ENCODE assay signal across 29 mouse cellular contexts in the genomic region with DNA sequence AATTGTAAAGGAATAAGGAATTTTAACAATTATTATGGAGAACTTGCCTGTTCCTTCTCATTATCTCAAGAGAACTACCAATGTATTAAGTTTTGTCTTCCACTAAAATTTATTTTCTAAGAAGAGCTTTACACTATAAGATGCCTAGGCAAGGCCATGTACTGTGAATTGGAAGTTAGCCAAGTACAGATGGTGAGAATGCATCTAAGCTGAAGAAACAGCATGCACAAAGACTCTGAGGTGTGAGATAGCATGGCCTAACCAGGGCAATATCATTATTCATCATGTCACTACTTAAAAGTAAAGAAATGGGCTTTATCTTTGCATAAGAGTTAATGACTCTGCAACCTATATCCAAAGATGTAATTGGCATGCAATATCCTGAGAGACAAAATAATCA.
DNase-seq lines count a peak whose midpoint lies in the region; ATAC-seq and TF ChIP-seq lines count a peak whose summit lies in the region.
"Had no signal": no experiment of that assay in that cellular context is flagged by ENCODE, and none has a peak within 500 bp of the region (broad histone marks: within the 10 kb centered on the region; RNA-seq: fewer than 3 reads in every experiment).

No protein-coding gene starts in this region.

- no peak for DNase-seq in forebrain, postnatal 0 days
- DNase-seq in retina, postnatal 1 day: peak; percentile 9
- no peak for DNase-seq in retina, embryonic 14.5 days (ENCODE audit: low spot score)
- no peak for DNase-seq in right cerebral cortex, adult 2 months (ENCODE audit: low spot score in 2 of 2)
- DNase-seq: adrenal gland, adult 2 months; adrenal gland, postnatal 14 days; B cell, adult 2 months; cerebellum, adult 18-20 months; cerebellum, adult 9-10 months; cerebellum, postnatal 36 days; embryo, embryonic 11 days; gastrocnemius, postnatal 25 days; heart, adult 18-20 months; heart, postnatal 10 days; heart, postnatal 36 days; kidney, adult 18-20 months had no signal

- no peaks in the 10 kb centered on the region for H3K9me3 ChIP-seq in forebrain, embryonic 13.5 days (replicated peaks)
- H3K9me3 ChIP-seq in forebrain, postnatal 0 days (ENCODE audit: low read length): no peaks in the 10 kb centered on the region
- H3K9me3 ChIP-seq in hindbrain, embryonic 16.5 days (ENCODE audit: control insufficient read depth, low read length): no peaks in the 10 kb centered on the region
- H3K9me3 ChIP-seq in hindbrain, embryonic 12.5 days (replicated peaks): no peaks in the 10 kb centered on the region
- H3K9me3 ChIP-seq: embryonic facial prominence, embryonic 10.5 days; embryonic facial prominence, embryonic 13.5 days; G1E; heart, embryonic 12.5 days; heart, embryonic 15.5 days; hindbrain, embryonic 15.5 days had no signal

- ATAC-seq in forebrain, embryonic 13.5 days: peak; percentile 77
- ATAC-seq in forebrain, postnatal 0 days: no peak
- ATAC-seq in hindbrain, embryonic 16.5 days: 0 out of 2 replicates have a peak, but pooled peaks have one; percentile 69
- no peak for ATAC-seq in hindbrain, embryonic 12.5 days (ENCODE audit: low FRiP score)
- ATAC-seq: inflammation-experienced regulatory T-cells, adult 6 months; intestine, embryonic 16.5 days had no signal

- no peak overlapping the region for H3K27ac ChIP-seq in forebrain, embryonic 13.5 days
- H3K27ac ChIP-seq in forebrain, postnatal 0 days (ENCODE audit: low read depth, low read length): no peak overlapping the region
- no peak overlapping the region for H3K27ac ChIP-seq in hindbrain, embryonic 16.5 days (ENCODE audit: low read depth, low read length)
- H3K27ac ChIP-seq in hindbrain, embryonic 12.5 days: no peak overlapping the region
- H3K27ac ChIP-seq: embryonic facial prominence, embryonic 10.5 days; embryonic facial prominence, embryonic 13.5 days; heart, embryonic 15.5 days; hindbrain, embryonic 15.5 days had no signal

- H3K4me1 ChIP-seq in forebrain, embryonic 13.5 days: no peaks in the 10 kb centered on the region
- H3K4me1 ChIP-seq in forebrain, postnatal 0 days (ENCODE audit: insufficient read depth): no peaks in the 10 kb centered on the region
- H3K4me1 ChIP-seq in hindbrain, embryonic 16.5 days (ENCODE audit: control insufficient read depth, insufficient read depth, low read depth, low read length): no peaks in the 10 kb centered on the region
- no peaks in the 10 kb centered on the region for H3K4me1 ChIP-seq in hindbrain, embryonic 12.5 days
- H3K4me1 ChIP-seq: embryonic facial prominence, embryonic 10.5 days; embryonic facial prominence, embryonic 13.5 days; heart, embryonic 12.5 days; heart, embryonic 15.5 days; hindbrain, embryonic 15.5 days had no signal

- no peak overlapping the region for H3K9ac ChIP-seq in forebrain, embryonic 13.5 days
- no peak overlapping the region for H3K9ac ChIP-seq in forebrain, postnatal 0 days
- H3K9ac ChIP-seq in hindbrain, embryonic 16.5 days (ENCODE audit: low read depth, low read length): no peak overlapping the region
- H3K9ac ChIP-seq in hindbrain, embryonic 12.5 days: no peak overlapping the region
- H3K9ac ChIP-seq: embryonic facial prominence, embryonic 13.5 days; heart, embryonic 12.5 days; heart, embryonic 15.5 days; hindbrain, embryonic 15.5 days had no signal

- no peak overlapping the region for H3K4me2 ChIP-seq in forebrain, embryonic 13.5 days
- H3K4me2 ChIP-seq in forebrain, postnatal 0 days (ENCODE audit: low read depth): no peak overlapping the region
- no peak overlapping the region for H3K4me2 ChIP-seq in hindbrain, embryonic 16.5 days (ENCODE audit: low read length)
- H3K4me2 ChIP-seq in hindbrain, embryonic 12.5 days (replicated peaks): no peak overlapping the region
- H3K4me2 ChIP-seq: embryonic facial prominence, embryonic 13.5 days; heart, embryonic 12.5 days; heart, embryonic 15.5 days; hindbrain, embryonic 15.5 days had no signal

- TF ChIP-seq CTCF in forebrain, postnatal 0 days (IDR thresholded peaks at IDR 0.05; ENCODE audit: low read depth): no peak

- H3K36me3 ChIP-seq in forebrain, embryonic 13.5 days (ENCODE audit: poor library complexity, severe bottlenecking): no peaks in the 10 kb centered on the region
- H3K36me3 ChIP-seq in forebrain, postnatal 0 days (ENCODE audit: insufficient read depth): no peaks in the 10 kb centered on the region
- H3K36me3 ChIP-seq in hindbrain, embryonic 16.5 days (ENCODE audit: control insufficient read depth, insufficient read depth, low read length): no peaks in the 10 kb centered on the region
- H3K36me3 ChIP-seq in hindbrain, embryonic 12.5 days: no peaks in the 10 kb centered on the region
- H3K36me3 ChIP-seq: embryonic facial prominence, embryonic 10.5 days; embryonic facial prominence, embryonic 13.5 days; G1E; heart, embryonic 12.5 days; heart, embryonic 15.5 days; hindbrain, embryonic 15.5 days had no signal

- no peak overlapping the region for H3K4me3 ChIP-seq in forebrain, embryonic 13.5 days
- H3K4me3 ChIP-seq in forebrain, postnatal 0 days (ENCODE audit: low read depth, low read length): no peak overlapping the region
- H3K4me3 ChIP-seq in hindbrain, embryonic 16.5 days (ENCODE audit: low read length): no peak overlapping the region
- no peak overlapping the region for H3K4me3 ChIP-seq in hindbrain, embryonic 12.5 days
- H3K4me3 ChIP-seq: embryonic facial prominence, embryonic 10.5 days; embryonic facial prominence, embryonic 13.5 days; erythroblast, embryonic 14.5 days; heart, embryonic 12.5 days; heart, embryonic 15.5 days; hindbrain, embryonic 15.5 days had no signal

- H3K27me3 ChIP-seq in forebrain, embryonic 13.5 days: no peaks in the 10 kb centered on the region
- H3K27me3 ChIP-seq in forebrain, postnatal 0 days (ENCODE audit: insufficient read depth, low read length): no peaks in the 10 kb centered on the region
- no peaks in the 10 kb centered on the region for H3K27me3 ChIP-seq in hindbrain, embryonic 16.5 days (replicated peaks; ENCODE audit: control insufficient read depth, insufficient read depth, low read length)
- H3K27me3 ChIP-seq in hindbrain, embryonic 12.5 days: no peaks in the 10 kb centered on the region
- H3K27me3 ChIP-seq: CH12.LX; embryonic facial prominence, embryonic 13.5 days; heart, embryonic 12.5 days; heart, embryonic 15.5 days; hindbrain, embryonic 15.5 days had no signal

Comparison
In these comparisons a context has a peak if more than half of its experiments do, and no peak if none do; other contexts are left out.
1. ATAC-seq: peak in forebrain, embryonic 13.5 days (single experiment) and hindbrain, embryonic 16.5 days (single experiment); none in forebrain, postnatal 0 days (single experiment) and hindbrain, embryonic 12.5 days (single experiment).